Mouse (Mus musculus): ENCODE measurements around the gene Ercc6l2.

Ercc6l2 gene

DNA sequence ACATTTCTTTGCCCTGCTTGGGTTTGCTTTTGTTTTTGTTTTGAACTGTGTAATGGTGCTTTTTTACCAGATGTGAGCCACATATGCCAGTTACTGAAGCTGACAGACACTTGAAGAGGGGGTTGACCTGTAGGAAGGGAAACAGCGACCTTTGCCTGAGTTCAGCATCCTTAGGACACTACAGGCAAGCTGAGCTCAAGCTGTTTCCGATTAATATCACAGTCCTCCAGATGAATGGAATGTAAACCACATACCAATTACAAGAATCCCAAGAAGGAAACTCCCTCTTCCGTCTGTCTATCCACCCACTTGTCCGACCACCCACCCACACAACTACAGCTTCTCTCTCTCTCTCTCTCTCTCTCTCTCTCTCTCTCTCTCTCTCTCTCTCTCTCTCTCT is 112.3 kb downstream of the Ercc6l2 start:
- DNase-seq (ENCODE audit: extremely low read depth, insufficient read length, low spot score): no peak

DNA sequence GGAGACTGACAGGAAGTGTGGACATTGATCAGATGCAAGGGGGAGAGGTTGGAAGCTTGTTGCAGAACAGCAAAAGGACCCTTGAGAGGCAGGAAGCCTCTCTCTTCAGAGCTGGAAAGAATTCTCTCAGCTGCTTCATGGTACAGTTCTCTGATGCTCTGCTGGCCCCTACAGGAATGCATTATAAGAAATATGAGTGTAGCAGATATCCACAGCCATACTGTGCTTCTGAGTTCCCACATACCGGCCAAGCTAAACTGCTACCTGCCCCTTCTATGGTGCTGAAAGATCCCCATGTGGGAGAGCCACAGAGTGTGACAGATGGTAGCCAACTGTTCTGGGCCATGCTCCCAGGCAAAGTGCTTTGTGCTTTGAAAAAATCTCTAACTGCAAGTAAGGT is 114.3 kb downstream of the Ercc6l2 start:
- DNase-seq (ENCODE audit: extremely low read depth, insufficient read length, low spot score): no peak

DNA sequence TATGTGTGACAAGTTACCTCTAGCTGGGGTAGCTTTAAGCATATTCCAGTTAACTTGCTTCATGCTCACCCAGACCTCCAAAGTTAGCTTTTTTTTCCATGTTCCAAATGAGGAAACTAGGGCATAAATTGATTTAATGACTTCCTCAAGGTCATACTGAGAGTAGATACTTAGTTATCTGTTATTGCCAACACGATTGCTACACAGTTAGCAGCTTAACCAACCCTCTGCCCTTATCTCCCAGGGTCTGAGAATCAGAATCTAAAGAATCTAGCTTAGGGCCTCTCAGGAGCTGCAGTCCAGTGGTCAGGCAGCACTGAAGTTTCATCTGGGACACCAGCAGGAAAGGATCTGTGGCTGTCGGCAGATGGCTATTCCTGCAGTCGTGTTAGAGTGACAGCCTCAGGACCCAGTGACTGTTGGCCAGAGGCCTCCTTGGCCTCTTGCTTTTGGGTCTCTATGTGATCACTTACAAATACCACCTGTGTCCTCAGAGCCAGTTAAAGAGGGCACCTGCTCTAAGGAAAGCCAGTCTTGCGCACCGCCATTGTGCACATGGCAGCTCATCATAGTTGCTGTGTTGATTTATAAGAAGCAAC is 115.0 kb downstream of the Ercc6l2 start:
- DNase-seq (ENCODE audit: extremely low read depth, insufficient read length, low spot score): no peak

DNA sequence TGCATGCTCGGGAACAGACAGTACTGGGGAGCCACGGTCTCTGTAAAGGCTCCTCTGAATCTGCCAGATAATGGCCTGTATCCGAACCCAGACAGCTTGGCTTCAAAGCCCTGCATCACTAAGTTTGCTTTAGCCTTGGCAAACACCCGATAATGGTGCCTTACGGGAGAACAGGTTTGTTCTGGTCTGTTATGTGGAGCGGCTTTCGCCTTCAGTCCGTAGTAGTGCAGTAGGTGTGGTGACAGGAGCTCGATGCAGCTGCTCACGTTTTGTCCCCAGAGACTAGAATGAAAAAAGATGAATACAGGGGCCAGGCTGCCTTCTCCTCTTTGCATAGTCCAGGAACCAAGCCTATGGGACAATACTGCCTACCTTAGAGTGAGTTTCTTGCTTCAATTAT is 115.5 kb downstream of the Ercc6l2 start:
- DNase-seq (ENCODE audit: extremely low read depth, insufficient read length, low spot score): no peak

DNA sequence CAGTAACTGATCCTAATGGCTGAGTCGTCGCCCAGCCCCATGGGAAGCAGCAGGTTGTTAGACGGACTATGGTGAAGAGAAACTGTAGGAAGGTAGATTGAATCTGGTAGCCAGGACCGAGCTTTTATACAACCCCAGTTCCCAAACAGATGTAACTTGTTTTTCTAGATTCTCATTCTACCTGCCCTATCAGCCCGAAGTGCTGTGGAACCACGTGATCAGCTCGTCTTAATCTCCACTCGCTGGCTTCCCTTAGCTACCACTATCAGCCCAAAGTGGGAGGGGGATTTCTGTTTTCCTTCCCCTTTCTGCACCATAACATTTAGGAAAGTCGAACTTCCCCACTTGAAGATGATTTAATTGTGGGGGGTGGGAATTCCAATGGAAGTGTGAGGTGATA is 121.3 kb downstream of the Ercc6l2 start:
- DNase-seq (ENCODE audit: extremely low read depth, insufficient read length, low spot score): no peak

DNA sequence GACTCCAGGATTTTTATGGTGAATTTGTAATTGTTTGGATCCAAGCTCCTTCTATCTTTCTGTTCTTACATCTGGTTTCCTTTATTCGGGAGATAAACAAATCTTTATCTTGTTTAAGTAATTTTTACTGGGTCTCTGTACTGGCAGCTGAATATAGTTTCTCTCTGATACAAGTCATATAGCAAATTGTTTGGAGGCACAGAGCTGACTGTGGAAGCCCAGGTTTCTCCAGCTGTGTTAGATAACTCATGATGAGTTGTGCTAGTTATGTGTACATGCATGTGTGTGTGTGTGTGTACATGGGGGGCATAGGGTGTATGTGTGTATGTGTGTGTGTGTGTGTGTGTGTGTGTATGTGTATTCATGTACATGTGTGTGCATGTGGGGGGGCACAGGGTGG is 125.2 kb downstream of the Ercc6l2 start:
- no peak for DNase-seq (ENCODE audit: extremely low read depth, insufficient read length, low spot score)

DNA sequence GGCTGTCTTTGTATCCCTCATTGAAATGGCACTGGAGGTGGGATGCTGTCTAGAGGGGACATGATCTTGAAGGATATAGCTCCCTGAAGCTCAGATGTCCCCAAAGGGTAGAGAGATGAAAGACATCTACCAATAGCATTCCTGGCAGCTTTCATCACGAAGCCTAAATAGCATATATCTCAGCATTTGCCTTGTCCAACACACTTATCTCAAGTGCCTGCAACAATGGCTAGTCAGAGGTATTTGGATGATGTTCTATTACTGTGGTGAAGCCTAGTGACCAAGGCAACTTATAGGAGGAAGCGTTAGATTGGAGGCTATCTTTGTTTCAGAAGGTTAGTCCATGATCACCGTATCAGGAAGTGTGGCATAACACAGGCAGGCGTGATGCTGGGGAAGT is 126.1 kb downstream of the Ercc6l2 start:
- DNase-seq (ENCODE audit: extremely low read depth, insufficient read length, low spot score): no peak

DNA sequence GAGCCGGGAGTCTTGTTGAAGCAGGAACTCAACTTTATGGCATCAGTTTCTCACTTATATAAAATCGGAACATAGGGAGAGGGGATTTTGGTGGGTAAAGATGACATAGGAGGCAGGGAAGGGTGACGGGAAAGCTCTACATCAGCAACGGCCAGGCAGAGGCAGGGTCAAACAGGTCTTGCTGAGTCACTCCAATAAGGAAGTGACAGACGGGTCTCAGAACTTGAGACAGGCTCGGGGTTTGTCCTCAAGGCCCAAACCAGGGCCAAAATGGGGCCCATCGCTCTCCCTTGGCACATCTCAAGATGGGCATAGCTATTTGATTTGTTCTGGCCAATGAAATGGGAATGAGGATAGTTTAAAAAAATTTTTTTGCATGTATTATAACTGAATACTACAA is 128.6 kb downstream of the Ercc6l2 start:
- DNase-seq (ENCODE audit: extremely low read depth, insufficient read length, low spot score): no peak

DNA sequence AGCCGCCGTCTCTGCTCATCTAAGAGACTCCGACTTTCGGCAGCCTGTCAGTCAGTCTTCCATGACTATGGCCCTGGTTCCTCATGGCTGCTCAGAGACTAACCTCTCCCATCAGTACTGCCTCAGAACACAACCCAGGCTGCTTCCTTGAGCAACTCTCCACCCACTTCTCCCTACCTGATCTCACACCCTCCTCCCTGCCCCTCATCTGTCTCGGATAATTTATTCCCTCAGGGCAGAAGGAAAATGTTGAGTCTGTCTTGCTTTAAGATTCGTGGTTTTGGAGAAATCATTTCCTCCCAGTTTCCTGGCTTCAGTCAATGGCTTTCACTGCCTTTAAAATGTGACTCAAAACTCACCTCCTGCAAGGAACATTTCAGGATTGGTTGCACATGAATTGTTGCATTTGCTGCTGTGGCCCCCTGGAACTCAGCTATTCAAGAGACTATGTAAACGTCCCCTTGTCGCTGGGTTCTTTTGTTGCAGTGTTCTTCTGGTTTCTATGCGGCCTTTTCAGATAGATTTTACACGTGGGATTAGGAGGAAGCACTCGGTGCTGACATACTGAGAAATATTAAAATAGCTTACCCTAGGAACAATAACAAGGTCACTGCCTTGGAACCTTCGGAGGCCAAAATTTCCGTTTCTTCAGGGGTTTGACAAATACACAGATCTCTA is 129.4 kb downstream of the Ercc6l2 start:
- no peak for DNase-seq (ENCODE audit: extremely low read depth, insufficient read length, low spot score)

All from 3134 (cell line).